Mouse (Mus musculus) lung, adult 2 months (tissue): ENCODE data around the gene Qtrt2. TPM values are rescaled to one million over a fixed set of nuclear protein-coding genes. Genes with fewer than 3 reads are reported as not detected.

ENCODE experiments used
- DNase-seq: peaks from one replicate; pipeline ENCODE4 v3.0.0; 2022
- H3K4me1 ChIP-seq: fragments of 200-500 bp; 2 replicates; pipeline ENCODE4 v1.6.1; 2011; ENCODE audit warnings: low read length; ENCODE audit not compliant: control insufficient read depth, insufficient read depth
- H3K4me3 ChIP-seq: fragments of 200-500 bp; replicated peaks from 2 replicates; pipeline ENCODE3; 2011; ENCODE audit warnings: low read depth, mild to moderate bottlenecking, control low read depth, low read length; ENCODE audit errors: extremely low read depth
- CTCF ChIP-seq: fragments of 200-500 bp; IDR thresholded peaks from 2 replicates; pipeline ENCODE4 v1.5.1; 2011; ENCODE audit warnings: mild to moderate bottlenecking, low read length, control low read depth; ENCODE audit not compliant: insufficient read depth
- POLR2A ChIP-seq: fragments of 200-500 bp; IDR thresholded peaks from 2 replicates; pipeline ENCODE4 v1.6.1; 2011; ENCODE audit warnings: low read depth, mild to moderate bottlenecking, control low read depth, low read length, borderline replicate concordance; ENCODE audit errors: extremely low read depth
- WGBS: fragments of 180-500 bp; shearing (Covaris S2); methylation state at CpG from one replicate; pipeline ENCODE4 v1.1.7; 2018; 5-methylcytosine and 5-hydroxymethylcytosine counted together
- polyA plus RNA-seq: library from polyadenylated mRNA; depleted of rRNA; stranded (reverse); fragments of >200 nt; gene quantifications from 2 replicates; pipeline ENCODE4 v1.2.3, GENCODE M21; 2012

Gene Qtrt2
- polyA plus RNA-seq, 1 experiment = 16.1 TPM

DNA sequence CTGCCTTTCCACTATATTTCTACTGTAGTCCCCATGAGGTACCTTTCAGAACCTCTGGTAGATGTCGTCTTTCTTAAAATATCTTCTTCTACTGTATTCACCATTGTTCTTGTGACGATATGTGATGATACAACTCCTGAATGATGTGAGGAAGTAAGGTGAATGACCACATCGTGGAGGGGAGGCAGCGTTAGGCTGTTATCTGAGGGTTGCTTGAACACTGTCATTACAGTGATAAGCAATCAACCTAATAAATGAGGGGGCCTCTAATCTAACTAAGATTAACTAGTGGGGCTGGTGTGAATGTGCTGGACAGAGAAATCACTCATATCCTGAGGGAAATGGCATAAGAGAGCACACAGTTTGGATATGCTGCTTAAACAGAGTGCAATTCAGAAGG, 26.5 kb downstream of the Qtrt2 start:
- H3K4me3 ChIP-seq = no peak overlapping the region
- no peak for TF ChIP-seq POLR2A
- no peak for TF ChIP-seq CTCF
- WGBS = 78% methylated on average over 4 of the region's 4 CpGs
- no peaks in the 10 kb centered on the region for H3K4me1 ChIP-seq
- no peak for DNase-seq

GRCm38 (mm10) chr16:43894501-43894900, 32.1 kb downstream of the Qtrt2 start:
- WGBS = 85% methylated on average over 8 of the region's 8 CpGs
- TF ChIP-seq CTCF (no peak), POLR2A (no peak)
- no peak for DNase-seq
- Histone ChIP-seq H3K4me1 (no peaks in the 10 kb centered on the region), H3K4me3 (no peak overlapping the region)

GRCm38 (mm10) chr16:43890747-43891336, 35.8 kb downstream of the Qtrt2 start:
- no peak for TF ChIP-seq POLR2A
- TF ChIP-seq CTCF = no peak
- DNase-seq = no peak
- Histone ChIP-seq H3K4me3 (no peak overlapping the region), H3K4me1 (peaks cover 4% of the 10 kb centered on the region; the same call in 1 of the 2 replicates)
- 74% methylated on average over 4 of the region's 4 CpGs for WGBS

- no peak for DNase-seq
- TF ChIP-seq CTCF (peak; percentile 39), POLR2A (no peak)
- peaks cover 4% of the 10 kb centered on the region; the same call in 1 of the 2 replicates for H3K4me1 ChIP-seq
- 0% methylated on average over 9 of the region's 9 CpGs for WGBS
- peak overlapping the region; percentile 82 for H3K4me3 ChIP-seq
These were observed 36.6 kb downstream of the Qtrt2 start for GRCm38 (mm10) chr16:43890005-43890336.

DNA sequence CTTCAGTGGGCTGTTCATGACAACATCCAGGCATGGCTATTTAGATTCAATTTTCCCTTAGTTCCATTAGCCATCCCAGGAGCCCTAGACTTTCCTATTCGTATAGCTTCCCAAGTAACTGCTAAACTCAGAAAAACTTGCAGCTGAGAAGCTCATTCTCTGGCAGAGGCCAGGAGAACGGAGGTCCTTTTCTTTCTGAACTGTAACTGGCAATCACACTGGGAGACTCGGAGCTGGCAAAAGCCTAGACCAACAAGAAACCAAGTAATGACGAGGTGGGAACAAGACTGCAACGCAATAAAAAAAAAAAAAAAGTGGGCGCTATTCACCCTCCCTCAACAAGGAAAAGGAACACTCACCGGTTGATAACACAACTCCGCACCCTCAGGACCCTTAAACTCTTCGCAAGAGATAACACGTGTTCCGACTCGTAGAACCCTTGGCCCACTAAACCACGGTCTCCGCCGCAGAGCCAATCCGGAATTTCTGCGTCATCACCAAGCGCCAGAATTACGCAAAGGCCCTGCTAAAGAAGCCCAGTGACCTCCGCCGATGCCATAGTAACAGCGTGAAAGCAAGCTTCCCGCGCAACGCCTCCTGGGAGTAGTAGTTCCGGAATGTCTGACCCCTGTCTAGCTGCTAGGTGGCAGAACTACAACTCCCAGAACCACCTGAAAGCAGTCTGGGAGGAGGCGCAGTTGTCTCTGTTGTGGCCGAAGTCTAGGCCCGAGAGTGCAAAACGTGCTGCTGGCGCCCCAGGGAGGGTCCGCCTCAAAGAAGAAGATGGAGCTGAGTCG, 37.2 kb downstream of the Qtrt2 start, which contains the start of gene Ccdc191:
Gene Ccdc191 (plus strand): TSS at position 593 of the 797 bp plus-strand sequence.
- DNase-seq = peak; percentile 99
- under 1% methylated on average over 32 of the region's 33 CpGs for WGBS
- Histone ChIP-seq H3K4me1 (peaks cover 4% of the 10 kb centered on the region; the same call in 1 of the 2 replicates), H3K4me3 (peak within 1 kb of the TSS; percentile 82)
- peak; percentile 78 for TF ChIP-seq POLR2A
- no peak for TF ChIP-seq CTCF

DNA sequence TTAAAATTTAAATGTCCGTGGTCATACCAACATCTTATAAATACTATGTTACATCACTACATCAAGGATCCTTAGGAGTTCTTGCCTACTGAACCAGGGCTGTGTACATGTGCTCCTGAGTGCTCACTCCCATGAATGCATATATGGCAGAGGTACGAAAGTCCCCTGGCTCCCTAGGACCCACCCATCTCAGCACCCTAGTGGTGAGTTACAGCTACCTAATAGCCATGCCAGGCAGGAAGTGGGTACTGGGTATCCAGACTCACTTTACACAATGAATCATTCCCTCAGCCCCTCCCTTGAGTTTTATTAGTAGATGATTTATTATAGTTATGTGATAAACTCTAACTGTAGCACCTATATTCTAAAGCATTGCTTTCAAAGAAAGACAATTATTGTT, 44.3 kb downstream of the Qtrt2 start:
- TF ChIP-seq CTCF = no peak
- TF ChIP-seq POLR2A = no peak
- WGBS = 91% methylated on average over 2 of the region's 2 CpGs
- no peak for DNase-seq
- Histone ChIP-seq H3K4me1 (no peaks in the 10 kb centered on the region), H3K4me3 (no peak overlapping the region)

- WGBS = 63% methylated on average over 3 of the region's 3 CpGs
These were observed 45.0 kb downstream of the Qtrt2 start for GRCm38 (mm10) chr16:43881636-43882035.

DNA sequence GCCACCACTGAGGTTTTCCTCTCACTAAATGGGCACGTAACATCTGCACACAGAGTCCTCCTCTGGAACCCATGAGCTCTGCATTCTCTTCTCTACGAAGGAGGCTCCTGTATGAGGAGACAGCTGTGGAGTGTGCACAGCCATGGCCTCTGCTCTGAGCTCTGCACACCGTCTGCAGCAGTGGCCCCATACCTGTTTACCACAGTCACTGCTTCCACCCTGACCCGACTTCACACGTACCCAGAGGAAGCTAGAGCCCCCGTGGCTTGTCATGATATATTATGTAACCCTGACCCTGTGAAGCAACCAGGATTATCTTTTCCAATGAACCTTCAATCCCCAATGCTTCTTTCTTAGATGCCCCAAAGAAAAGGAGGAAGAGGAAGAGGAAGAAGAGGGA, 46.8 kb downstream of the Qtrt2 start:
- WGBS = 80% methylated on average over 6 of the region's 6 CpGs
- DNase-seq = no peak
- H3K4me3 ChIP-seq = no peak overlapping the region
- H3K4me1 ChIP-seq = no peaks in the 10 kb centered on the region
- no peak for TF ChIP-seq POLR2A

More at GRCm38 (mm10) chr16:43881636-43882035, 45.0 kb downstream of the Qtrt2 start:
- Histone ChIP-seq H3K4me3 (no peak overlapping the region), H3K4me1 (no peaks in the 10 kb centered on the region)
- DNase-seq = no peak
- TF ChIP-seq POLR2A (no peak), CTCF (no peak)

GRCm38 (mm10) chr16:43871419-43871818, 55.2 kb downstream of the Qtrt2 start:
- TF ChIP-seq CTCF (no peak), POLR2A (no peak)
- H3K4me1 ChIP-seq = no peaks in the 10 kb centered on the region
- 61% methylated on average over 7 of the region's 7 CpGs for WGBS
- no peak overlapping the region for H3K4me3 ChIP-seq
- DNase-seq = no peak

- no peak for DNase-seq
- Histone ChIP-seq H3K4me1 (no peaks in the 10 kb centered on the region), H3K4me3 (no peak overlapping the region)
- TF ChIP-seq POLR2A = no peak
- no peak for TF ChIP-seq CTCF
These were observed 56.8 kb downstream of the Qtrt2 start for GRCm38 (mm10) chr16:43869805-43870204.
